Mouse (Mus musculus): ENCODE measurements around the gene Tbxas1.
A peak's percentile ranks its signal among the peaks of the same experiment; 100 is the strongest.

Gene Tbxas1

GRCm38 (mm10) chr6:38995774-38996173, 120.6 kb downstream of the Tbxas1 start:
- DNase-seq (ENCODE audit: low spot score in 2 of 2): no peak

DNA sequence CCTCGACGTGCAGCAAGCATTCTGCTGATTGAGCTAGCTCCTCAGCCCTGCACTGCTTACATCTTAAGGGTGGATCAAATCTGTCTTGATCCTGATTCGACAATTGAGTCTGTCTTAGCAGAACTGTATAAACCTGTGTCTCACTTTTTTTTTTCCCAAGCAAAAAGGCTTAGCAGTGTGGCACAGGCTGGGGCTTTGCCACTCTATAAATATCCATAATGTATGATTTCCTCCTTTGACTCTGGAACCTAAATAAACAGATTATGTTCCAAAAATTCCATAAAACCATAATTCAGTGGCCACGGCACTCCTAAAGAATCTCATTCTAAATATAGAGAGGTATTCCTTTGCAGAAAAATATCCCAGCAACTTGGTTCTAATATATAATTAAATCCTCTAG, 122.6 kb downstream of the Tbxas1 start:
- no peak for DNase-seq (ENCODE audit: low spot score in 2 of 2)

GRCm38 (mm10) chr6:39003126-39003525, 127.9 kb downstream of the Tbxas1 start:
- DNase-seq (ENCODE audit: low spot score in 2 of 2): no peak

DNA sequence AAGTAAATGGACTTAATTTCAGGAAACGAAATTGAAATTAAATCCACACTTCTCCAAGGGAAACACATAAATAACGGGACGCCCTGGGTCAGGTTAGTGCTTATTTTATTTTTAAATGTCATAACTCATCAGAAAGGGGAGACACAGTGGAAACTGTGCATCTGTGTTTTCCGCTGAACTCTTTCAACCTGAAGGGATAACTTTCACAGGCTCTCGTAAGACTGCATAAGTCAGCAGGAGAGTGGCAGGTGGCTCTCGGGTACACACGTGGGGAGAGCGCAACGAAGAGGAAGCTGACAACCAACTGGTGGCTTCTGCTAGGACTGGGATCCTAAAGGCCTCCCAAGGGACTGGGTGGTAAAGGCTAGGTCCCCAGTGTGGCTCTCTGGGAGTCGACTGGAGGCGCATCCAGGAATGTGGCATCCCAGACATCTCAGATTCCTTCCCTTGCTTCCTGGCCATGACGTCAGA, 128.8 kb downstream of the Tbxas1 start:
- peak in 1 of 2 experiments; percentile 35 for DNase-seq (ENCODE audit: low spot score in 2 of 2)

DNA sequence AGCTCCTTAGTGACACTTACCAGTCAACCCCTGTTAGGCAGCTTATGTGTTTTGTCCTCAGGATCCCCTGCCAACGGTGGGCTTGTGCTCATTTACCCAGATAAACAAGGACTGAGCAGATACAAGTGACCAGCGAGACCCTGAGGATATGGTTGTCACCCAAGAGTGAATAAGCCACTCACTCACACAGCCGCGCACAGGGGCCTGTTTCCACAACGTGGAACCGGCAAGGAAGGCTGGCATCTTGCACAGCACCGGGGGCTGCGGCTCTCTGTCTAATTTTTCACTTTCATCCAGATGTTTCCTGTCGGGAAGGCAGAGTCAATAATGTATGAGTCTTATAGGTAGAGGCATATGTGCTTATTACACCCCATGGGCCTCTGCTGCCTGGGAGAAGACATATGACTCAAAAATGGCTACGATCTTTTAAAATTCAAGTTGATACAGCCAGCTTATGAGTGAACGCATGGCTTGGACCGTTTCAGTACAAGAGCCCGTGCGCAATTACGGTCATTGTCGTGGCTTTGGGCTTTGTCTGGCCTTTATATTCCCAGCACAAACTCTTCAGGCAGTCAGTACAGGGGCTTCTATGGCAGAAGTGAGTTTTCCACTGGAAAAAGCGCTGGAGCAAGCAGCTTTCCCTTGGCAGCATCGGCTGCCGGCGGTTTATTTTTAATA, 130.2 kb downstream of the Tbxas1 start:
- DNase-seq (ENCODE audit: low spot score in 2 of 2): no peak

DNA sequence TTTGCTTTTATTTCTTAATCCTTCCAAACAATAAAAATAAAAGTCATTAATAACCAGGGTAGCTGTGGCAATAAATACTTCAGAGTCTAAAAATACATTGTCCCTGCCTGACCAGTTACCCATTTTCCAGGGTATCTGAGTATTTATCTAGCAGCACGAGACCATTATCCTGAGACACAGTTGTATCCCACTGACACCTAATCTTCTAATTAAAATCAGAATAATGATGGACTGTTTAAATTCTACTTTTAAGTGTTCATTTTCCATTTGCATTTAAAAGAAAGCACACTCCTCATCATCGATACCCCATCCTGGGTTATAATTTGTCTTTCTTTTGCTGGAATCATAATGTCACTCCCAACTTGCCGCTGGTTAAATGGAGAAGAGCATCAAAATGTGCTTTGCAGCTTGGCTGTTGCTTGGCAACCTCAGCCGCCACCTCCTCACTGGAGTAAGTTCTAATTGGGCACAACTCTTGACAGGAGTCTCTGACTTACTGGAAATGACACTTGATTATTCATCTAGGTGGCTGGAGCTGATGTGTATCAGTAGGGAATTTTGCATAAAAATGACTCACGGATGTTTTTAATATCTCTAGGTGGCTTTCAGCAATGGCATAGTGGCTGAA, 130.9 kb downstream of the Tbxas1 start:
- DNase-seq (ENCODE audit: low spot score in 2 of 2): no peak

GRCm38 (mm10) chr6:39007223-39007622, 132.0 kb downstream of the Tbxas1 start:
- peak in 1 of 2 experiments; percentile 67 for DNase-seq (ENCODE audit: low spot score in 2 of 2)

DNA sequence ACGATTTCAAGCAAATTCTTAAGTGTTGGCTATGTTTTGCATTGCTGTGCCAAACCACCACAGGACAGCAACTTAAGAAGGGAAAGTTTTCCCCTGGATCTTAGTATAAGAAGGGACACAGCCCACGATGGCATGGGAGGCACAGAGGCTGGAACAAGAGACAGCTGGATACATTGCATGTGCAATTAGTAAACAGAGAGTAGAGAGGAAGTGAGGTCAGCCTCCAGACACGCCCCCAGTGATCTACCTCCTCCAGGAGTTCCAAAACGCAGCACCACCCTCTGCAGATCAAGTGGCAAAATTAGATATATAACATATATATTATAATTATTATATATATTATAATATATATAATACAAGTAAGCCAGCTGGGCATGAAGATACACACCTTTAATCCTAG, 132.9 kb downstream of the Tbxas1 start:
- peak in 1 of 2 experiments; percentile 46 for DNase-seq (ENCODE audit: low spot score in 2 of 2)

DNA sequence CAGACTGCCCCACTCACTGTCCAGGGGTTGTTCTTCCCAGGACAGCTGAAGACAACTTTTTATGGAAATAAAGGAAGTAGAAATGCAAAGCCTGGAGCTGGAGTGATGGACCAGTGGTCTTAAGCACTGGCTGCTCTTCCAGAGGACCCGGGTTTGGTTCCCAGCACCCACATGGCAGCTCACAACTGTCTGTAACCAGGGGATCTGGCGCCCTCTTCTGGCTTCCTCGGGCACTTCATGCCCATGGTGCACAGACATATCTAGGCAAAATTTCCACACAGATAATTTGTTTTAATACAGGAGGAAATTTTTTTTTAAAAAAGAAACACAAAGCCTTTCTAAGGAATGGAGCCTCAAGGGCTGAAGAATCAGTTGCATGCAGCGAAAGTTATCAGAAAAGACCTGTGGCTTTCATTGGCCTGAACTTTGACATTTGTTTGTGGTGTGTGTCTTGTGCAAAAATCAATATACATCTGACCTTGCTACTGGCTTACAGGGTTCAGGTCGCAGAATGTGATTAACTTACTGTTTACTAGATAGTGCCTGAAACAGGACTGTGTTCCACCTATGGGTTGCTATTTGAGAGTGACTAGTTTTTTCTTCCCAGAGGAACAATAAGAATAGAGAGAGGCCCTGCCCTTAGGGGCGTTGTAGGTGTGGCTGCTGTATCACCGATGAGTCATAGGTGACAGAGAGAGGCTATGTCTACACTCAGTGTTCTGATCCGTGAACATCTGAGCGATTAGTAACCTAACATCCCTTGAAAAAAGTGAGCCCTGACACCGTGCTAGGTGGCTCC, 138.0 kb downstream of the Tbxas1 start:
- DNase-seq (ENCODE audit: low spot score in 2 of 2): no peak

- no peak for DNase-seq (ENCODE audit: low spot score in 2 of 2)
Measured at GRCm38 (mm10) chr6:39017942-39018341, 142.7 kb downstream of the Tbxas1 start.

DNA sequence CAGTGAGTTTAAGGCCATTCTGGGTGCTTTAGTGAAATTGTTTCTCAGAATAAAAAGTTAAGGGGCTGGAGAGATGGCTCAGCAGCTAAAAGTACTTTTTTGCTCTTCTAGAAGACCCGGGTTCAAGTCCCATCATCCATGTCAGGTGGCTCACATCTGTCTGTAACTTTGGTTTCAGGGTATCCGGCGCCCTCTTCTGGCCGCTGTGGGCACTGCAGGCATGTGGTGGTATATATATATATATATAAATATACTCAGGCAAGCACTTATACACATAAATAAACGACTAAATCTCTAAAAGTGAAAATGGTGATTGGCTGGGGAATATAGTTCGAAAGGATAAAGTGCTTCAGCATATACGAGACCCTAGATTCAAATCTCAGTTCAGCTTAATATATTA, 143.6 kb downstream of the Tbxas1 start:
- peak; percentile 36 to 62 for DNase-seq (ENCODE audit: low spot score in 2 of 2)

- no peak for DNase-seq (ENCODE audit: low spot score in 2 of 2)
Measured at GRCm38 (mm10) chr6:39019219-39019618, 144.0 kb downstream of the Tbxas1 start.

DNA sequence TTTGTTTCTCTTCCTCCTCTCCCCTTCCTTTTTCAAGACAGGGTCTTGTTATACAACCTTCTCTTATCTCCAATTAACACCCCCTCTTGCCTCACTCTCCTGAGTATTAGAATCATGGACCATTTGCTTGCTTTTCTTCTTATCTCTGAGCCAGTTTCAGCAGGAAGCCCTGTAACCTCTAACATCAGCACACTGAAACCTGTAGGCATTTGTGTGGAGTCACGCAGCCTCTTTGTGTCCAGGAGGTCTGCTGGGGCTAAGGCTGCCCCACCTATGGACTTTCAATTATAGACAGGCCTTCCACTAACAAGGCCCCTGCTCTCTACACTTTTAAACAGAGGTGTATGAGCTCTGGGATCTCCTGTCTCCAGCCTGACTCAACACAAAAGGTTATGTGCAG, 146.7 kb downstream of the Tbxas1 start:
- no peak for DNase-seq (ENCODE audit: low spot score in 2 of 2)

GRCm38 (mm10) chr6:39022461-39023181, 147.4 kb downstream of the Tbxas1 start:
- DNase-seq (ENCODE audit: low spot score in 2 of 2): no peak

DNA sequence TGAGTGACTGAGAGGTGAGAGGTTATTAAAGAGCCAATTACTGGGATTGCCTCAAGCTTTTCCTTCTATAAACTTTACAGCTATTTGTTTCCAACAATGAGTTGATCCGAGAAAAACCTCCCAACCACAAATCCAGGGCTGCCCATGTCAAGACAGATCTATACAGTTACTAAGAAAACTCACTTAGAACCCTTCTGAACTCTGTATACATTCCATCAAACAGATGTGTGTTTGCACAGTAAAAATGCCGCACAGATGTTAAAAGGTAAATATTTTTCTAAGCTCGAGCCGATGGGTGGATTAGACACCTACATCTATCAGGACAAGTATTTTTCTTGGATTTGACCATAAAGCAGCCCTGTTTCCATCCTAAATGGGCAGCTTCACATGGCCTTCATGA, 149.4 kb downstream of the Tbxas1 start:
- no peak for DNase-seq (ENCODE audit: low spot score in 2 of 2)

- DNase-seq (ENCODE audit: low spot score in 2 of 2): no peak
Measured at GRCm38 (mm10) chr6:39025038-39025437, 149.8 kb downstream of the Tbxas1 start.

DNA sequence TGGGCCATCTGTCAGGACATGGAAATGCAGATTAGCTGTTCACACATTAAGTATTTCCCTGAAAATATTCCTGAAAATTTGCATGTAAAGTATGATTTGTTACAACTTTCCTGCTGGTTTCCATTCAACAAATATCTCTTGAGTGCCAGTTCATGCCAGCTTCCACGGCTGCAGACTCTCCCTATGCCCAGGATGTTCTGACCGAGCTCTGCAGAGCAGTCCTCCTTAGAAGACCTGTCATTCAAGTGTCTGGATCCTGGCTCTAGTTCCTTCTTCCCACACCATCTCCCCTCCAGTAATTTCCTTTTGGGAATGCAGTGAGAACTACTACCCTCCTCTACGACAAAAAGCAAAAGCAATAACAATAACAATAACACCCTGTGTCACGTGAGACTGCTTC, 155.5 kb downstream of the Tbxas1 start:
- DNase-seq (ENCODE audit: low spot score in 2 of 2): no peak

- no peak for DNase-seq (ENCODE audit: low spot score in 2 of 2)
Measured at GRCm38 (mm10) chr6:39033676-39034075, 158.5 kb downstream of the Tbxas1 start.

- no peak for DNase-seq (ENCODE audit: low spot score in 2 of 2)
Measured at GRCm38 (mm10) chr6:39035039-39035438, 159.8 kb downstream of the Tbxas1 start.

GRCm38 (mm10) chr6:39036204-39036603, 161.0 kb downstream of the Tbxas1 start:
- DNase-seq (ENCODE audit: low spot score in 2 of 2): no peak

- DNase-seq (ENCODE audit: low spot score in 2 of 2): no peak
Measured at GRCm38 (mm10) chr6:39040451-39040850, 165.2 kb downstream of the Tbxas1 start.

GRCm38 (mm10) chr6:39049141-39049540, 173.9 kb downstream of the Tbxas1 start:
- DNase-seq (ENCODE audit: low spot score in 2 of 2): no peak

Measured in spleen, postnatal 10 days (tissue).